Mouse (Mus musculus) lung, adult 2 months (tissue): ENCODE data around the gene Gm18336.

ENCODE experiments used
- CTCF ChIP-seq: fragments of 200-500 bp; IDR thresholded peaks from 2 replicates; pipeline ENCODE4 v1.5.1; 2011; ENCODE audit warnings: mild to moderate bottlenecking, low read length, control low read depth; ENCODE audit not compliant: insufficient read depth
- POLR2A ChIP-seq: fragments of 200-500 bp; IDR thresholded peaks from 2 replicates; pipeline ENCODE4 v1.6.1; 2011; ENCODE audit warnings: low read depth, mild to moderate bottlenecking, control low read depth, low read length, borderline replicate concordance; ENCODE audit errors: extremely low read depth

DNA sequence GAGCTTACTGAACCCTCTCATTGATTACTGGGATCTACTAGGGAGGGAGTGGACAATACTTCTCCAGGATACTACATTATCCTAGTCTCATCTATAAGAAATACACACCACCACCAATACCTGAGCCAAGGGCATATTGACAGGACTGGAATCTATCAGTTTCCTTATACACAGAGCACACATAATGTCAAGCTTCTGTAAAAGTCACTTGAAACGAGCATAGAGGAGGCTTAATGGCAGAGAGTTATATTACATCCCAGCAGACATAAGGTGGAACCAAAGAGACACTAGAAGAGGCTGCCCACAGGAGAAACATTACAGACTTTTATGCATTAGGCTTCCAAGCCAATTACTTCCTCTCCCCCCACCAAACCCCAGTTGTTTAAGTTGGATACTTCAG, 13.6 kb downstream of the Gm18336 start:
- TF ChIP-seq POLR2A, result no peak
- TF ChIP-seq CTCF, result no peak
